In genomic region chr19:37279194-37279593, GRCm38 (mm10) we compare ENCODE assay signal across 16 mouse cellular contexts.
"Had no signal": no experiment of that assay in that cellular context is flagged by ENCODE, and none has a peak within 500 bp of the region (broad histone marks: within the 10 kb centered on the region; RNA-seq: fewer than 3 reads in every experiment).

No protein-coding gene starts in this region.

- H3K27ac ChIP-seq: neural tube, embryonic 13.5 days; neural tube, embryonic 15.5 days; stomach, embryonic 15.5 days; stomach, postnatal 0 days had no signal

- H3K4me1 ChIP-seq: neural tube, embryonic 13.5 days; neural tube, embryonic 15.5 days; stomach, embryonic 15.5 days had no signal

- H3K9ac ChIP-seq: neural tube, embryonic 13.5 days; neural tube, embryonic 15.5 days; stomach, embryonic 15.5 days had no signal

- H3K27me3 ChIP-seq: neural tube, embryonic 13.5 days; neural tube, embryonic 15.5 days; stomach, embryonic 15.5 days had no signal

- DNase-seq: retina, postnatal 1 day; right cerebral cortex, adult 18-20 months; right cerebral cortex, postnatal 14 days; right cerebral cortex, postnatal 25 days; right cerebral cortex, postnatal 4 days; spleen, adult 18-20 months; thymus, adult 18-20 months; thymus, adult 2 months; thymus, postnatal 14 days; thymus, postnatal 25 days; thymus, postnatal 36 days; thymus, postnatal 4 days had no signal

- H3K9me3 ChIP-seq: neural tube, embryonic 13.5 days; neural tube, embryonic 15.5 days; stomach, embryonic 15.5 days had no signal

- H3K4me3 ChIP-seq: neural tube, embryonic 13.5 days; neural tube, embryonic 15.5 days; stomach, embryonic 15.5 days had no signal

- H3K4me2 ChIP-seq: neural tube, embryonic 13.5 days; neural tube, embryonic 15.5 days; stomach, embryonic 15.5 days had no signal
